1 mouse cellular context compared by ENCODE assay signal in the genomic region with DNA sequence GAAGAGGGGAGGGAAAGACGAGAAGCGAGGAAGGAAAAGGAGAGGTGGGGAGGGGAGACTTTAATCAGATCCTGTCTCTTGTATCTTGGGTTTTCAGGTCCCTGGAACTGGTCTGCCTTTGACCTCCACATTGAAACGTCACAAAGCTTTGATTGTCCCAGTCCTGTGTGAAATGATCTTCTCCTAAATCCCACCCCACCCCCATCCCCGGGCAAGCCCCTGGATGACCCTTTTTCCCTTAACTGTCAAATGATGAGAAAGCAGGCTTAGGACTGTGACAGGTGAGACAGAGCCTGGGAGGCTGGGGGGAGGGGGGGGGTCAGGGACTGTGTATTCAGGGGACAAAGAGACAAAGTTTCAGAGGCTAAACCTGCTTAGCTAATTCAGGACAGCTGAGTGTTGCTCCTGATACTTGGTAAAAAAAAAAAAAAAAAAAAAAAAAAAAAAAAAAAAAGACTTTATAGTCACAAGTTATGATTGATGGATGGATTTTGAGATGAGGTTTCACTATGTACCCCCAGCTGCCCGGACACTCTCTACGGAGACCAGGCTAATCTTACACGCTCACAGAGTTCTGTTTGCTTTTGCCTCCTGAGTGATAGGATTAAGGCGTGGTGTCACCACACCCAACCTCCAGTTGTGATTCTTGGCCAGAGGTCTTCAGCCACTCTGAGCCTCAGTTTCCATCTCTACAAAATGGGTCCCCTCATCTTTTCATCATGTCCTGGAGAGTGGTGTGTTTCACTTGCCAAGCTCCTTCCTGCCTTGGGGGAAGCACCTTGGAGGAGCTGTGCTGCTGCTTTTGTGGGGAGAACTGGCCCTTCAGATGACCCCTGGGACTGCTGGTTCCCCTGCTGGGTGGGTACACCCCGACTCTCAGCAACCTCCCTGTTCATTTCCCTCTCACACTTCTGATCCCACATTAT.
TF ChIP-seq lines count a peak whose summit lies in the region.

No protein-coding gene starts in this region.

TF ChIP-seq in MEL, 35 proteins besides CTCF, POLR2A, EP300 and RAD21:
- TF ChIP-seq GATA1 (IDR thresholded peaks at IDR 0.05; ENCODE audit: low read depth, low read length) (0 out of 2 replicates have a peak, but pooled peaks have one; percentile 10), RCOR1 (IDR thresholded peaks at IDR 0.05; ENCODE audit: low read depth, low read length) (peak; percentile 54; the same call in 1 of the 2 replicates), ZNF384 (IDR thresholded peaks at IDR 0.05; ENCODE audit: low read depth, low read length) (peak; percentile 73), NELFE (IDR thresholded peaks at IDR 0.05; ENCODE audit: low read depth, low read length) (no peak)
